Mouse (Mus musculus): ENCODE data around the gene Nt5c1b. TPM values are rescaled to one million over a fixed set of nuclear protein-coding genes. Genes with fewer than 3 reads are reported as not detected.

The Nt5c1b gene
- polyA plus RNA-seq (2015; fragmentation: Nextera tagmentation; extraction: Ambion mirVana) = 0.23 TPM in 1 of 2 replicates, not detected in the other

DNA sequence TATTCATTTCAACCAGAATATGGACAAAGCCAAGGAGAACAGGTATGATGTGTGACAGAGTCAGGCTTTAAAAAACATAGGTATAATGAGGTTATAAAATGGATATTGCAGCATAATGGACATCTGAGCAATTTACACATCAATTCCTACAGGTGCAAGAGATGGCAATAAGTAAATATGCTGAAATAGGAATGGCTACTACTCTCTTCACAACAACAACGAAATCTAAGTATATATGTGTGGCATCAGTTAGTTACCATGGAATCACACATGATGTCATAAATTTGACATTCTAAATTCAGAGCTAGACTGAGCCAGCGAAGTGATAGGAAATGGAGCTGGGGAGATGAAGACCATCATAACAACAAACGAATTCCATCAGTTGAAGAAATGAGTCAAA is at the start of gene Nt5c1b:
Gene Nt5c1b, plus strand, starts transcription at position 301 of the 400 bp plus-strand sequence.
- Histone ChIP-seq H3K27ac (ENCODE audit: low read length) (no peak within 1 kb of the TSS), H3K27me3 (replicated peaks; ENCODE audit: insufficient read depth, low read length) (no peaks in the 10 kb centered on the region), H3K4me2 (replicated peaks; ENCODE audit: low read depth, low read length) (no peak within 1 kb of the TSS), H3K36me3 (ENCODE audit: insufficient read depth, low read length) (no peaks in the 10 kb centered on the region), H3K9me3 (ENCODE audit: low read length) (no peaks in the 10 kb centered on the region), H3K9ac (replicated peaks; ENCODE audit: low read depth) (no peak within 1 kb of the TSS), H3K4me3 (ENCODE audit: low read depth, low read length) (no peak within 1 kb of the TSS), H3K4me1 (ENCODE audit: insufficient read depth, low read depth, low read length) (no peaks in the 10 kb centered on the region)
- 67% methylated on average over 3 of the region's 3 CpGs for WGBS
- ATAC-seq (no peak), DNase-seq (ENCODE audit: low spot score) (no peak)
- no peak for TF ChIP-seq CTCF (IDR thresholded peaks at IDR 0.05)
- no peak for TF ChIP-seq EP300 (IDR thresholded peaks at IDR 0.05)

DNA sequence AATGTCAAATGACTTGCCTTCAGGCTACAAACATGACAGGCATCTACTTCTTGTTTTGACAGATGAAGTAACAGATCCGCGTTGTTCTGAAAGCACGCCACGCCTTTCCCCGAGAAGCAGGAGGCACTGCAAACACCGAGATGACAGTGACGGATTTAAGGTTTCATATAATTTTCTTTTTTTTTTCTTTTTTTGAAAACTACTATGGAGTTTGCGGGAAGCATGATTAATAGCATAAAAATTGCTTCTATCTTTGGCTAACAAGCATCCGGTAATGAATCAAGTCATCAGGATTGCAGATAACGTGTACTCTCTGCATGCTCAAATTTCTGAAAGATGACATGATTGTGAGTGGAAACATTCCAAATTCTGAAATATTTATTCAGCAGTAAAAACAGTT is 42.1 kb upstream of the Nt5c1b start:
- Histone ChIP-seq H3K4me3 (ENCODE audit: low read depth, low read length) (no peak overlapping the region), H3K4me1 (ENCODE audit: insufficient read depth, low read depth, low read length) (no peaks in the 10 kb centered on the region), H3K27ac (ENCODE audit: low read length) (no peak overlapping the region), H3K27me3 (replicated peaks; ENCODE audit: insufficient read depth, low read length) (no peaks in the 10 kb centered on the region), H3K9me3 (ENCODE audit: low read length) (no peaks in the 10 kb centered on the region), H3K36me3 (ENCODE audit: insufficient read depth, low read length) (no peaks in the 10 kb centered on the region), H3K9ac (replicated peaks; ENCODE audit: low read depth) (no peak overlapping the region), H3K4me2 (replicated peaks; ENCODE audit: low read depth, low read length) (no peak overlapping the region)
- no peak for DNase-seq (ENCODE audit: low spot score)
- WGBS = 42% methylated on average over 10 of the region's 10 CpGs
- no peak for TF ChIP-seq EP300 (IDR thresholded peaks at IDR 0.05)
- TF ChIP-seq CTCF (IDR thresholded peaks at IDR 0.05) = no peak
- no peak for ATAC-seq

DNA sequence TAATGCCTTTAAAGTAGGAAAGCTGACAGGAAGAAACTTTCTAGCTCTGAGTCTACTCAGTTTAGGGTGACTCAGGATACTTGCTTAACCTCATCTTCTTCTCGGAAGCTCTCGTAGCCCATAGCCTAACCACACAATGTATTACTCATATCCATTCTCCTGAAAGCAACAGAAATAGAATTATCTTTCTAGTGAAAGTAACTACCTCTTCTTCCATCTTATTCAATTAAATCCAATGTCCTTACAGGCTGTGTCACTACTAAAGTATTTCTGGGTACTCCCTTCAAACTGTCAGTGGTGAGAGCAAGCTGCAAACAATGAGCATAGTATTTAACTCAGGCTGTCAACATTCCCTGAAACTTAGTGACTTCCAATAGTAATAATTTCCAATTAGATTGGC is 40.3 kb upstream of the Nt5c1b start:
- ATAC-seq (no peak), DNase-seq (ENCODE audit: low spot score) (no peak)
- no peaks in the 10 kb centered on the region for H3K36me3 ChIP-seq (ENCODE audit: insufficient read depth, low read length)
- H3K27me3 ChIP-seq (replicated peaks; ENCODE audit: insufficient read depth, low read length) = no peaks in the 10 kb centered on the region
- no peaks in the 10 kb centered on the region for H3K4me1 ChIP-seq (ENCODE audit: insufficient read depth, low read depth, low read length)
- no peak overlapping the region for H3K4me3 ChIP-seq (ENCODE audit: low read depth, low read length)
- H3K27ac ChIP-seq (ENCODE audit: low read length) = no peak overlapping the region
- no peaks in the 10 kb centered on the region for H3K9me3 ChIP-seq (ENCODE audit: low read length)
- TF ChIP-seq EP300 (IDR thresholded peaks at IDR 0.05) = no peak
- TF ChIP-seq CTCF (IDR thresholded peaks at IDR 0.05) = no peak
- no peak overlapping the region for H3K4me2 ChIP-seq (replicated peaks; ENCODE audit: low read depth, low read length)
- no peak overlapping the region for H3K9ac ChIP-seq (replicated peaks; ENCODE audit: low read depth)
- WGBS = 94% methylated on average over 2 of the region's 2 CpGs

DNA sequence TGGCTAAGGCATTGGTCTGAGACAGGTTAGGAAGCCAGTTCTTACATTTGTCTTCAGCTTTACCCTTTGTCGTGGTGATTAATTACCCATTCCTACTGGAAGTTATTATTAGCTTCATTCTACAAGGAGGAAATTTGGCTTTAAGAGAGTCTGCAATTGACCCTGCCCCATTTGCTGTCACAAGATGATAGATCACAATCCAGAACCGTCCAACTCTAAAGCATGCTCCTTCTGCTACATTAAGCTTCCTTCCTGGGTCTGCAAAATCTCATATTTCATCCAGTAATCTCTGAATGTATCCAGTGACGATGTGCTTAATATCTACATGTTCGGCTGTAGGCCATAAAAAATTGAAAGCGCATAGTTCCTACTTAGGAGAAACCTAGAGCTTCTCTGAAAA is 29.2 kb upstream of the Nt5c1b start:
- Histone ChIP-seq H3K9me3 (ENCODE audit: low read length) (no peaks in the 10 kb centered on the region), H3K27ac (ENCODE audit: low read length) (no peak overlapping the region), H3K9ac (replicated peaks; ENCODE audit: low read depth) (no peak overlapping the region), H3K27me3 (replicated peaks; ENCODE audit: insufficient read depth, low read length) (no peaks in the 10 kb centered on the region), H3K4me2 (replicated peaks; ENCODE audit: low read depth, low read length) (no peak overlapping the region), H3K36me3 (ENCODE audit: insufficient read depth, low read length) (no peaks in the 10 kb centered on the region), H3K4me1 (ENCODE audit: insufficient read depth, low read depth, low read length) (no peaks in the 10 kb centered on the region), H3K4me3 (ENCODE audit: low read depth, low read length) (no peak overlapping the region)
- DNase-seq (ENCODE audit: low spot score) (no peak), ATAC-seq (no peak)
- TF ChIP-seq CTCF (IDR thresholded peaks at IDR 0.05) (no peak), EP300 (IDR thresholded peaks at IDR 0.05) (no peak)
- 47% methylated on average over 5 of the region's 5 CpGs for WGBS

DNA sequence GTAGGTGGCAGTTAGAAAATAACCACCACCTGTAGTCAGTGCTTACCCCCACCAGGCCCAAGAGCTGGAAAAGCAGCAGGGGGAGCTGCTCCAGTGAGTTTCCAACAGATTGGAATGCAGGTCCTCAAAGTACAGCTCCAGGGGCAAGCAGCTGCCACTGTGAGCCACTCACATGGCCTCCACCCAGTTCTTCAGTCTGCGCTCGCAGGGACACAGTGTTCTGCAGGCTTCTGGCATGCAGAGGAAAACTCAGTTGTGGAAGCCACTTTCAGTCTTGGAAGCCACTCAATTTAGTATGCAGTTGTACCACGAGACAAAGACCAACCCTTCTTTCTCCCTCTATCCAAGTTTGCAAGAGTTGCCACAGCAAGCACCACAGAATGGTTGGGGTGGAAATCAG is 19.1 kb upstream of the Nt5c1b start:
- peak; percentile 60 for DNase-seq (ENCODE audit: low spot score)
- no peaks in the 10 kb centered on the region for H3K9me3 ChIP-seq (ENCODE audit: low read length)
- H3K27ac ChIP-seq (ENCODE audit: low read length) = no peak overlapping the region
- no peaks in the 10 kb centered on the region for H3K27me3 ChIP-seq (replicated peaks; ENCODE audit: insufficient read depth, low read length)
- H3K4me1 ChIP-seq (ENCODE audit: insufficient read depth, low read depth, low read length) = no peaks in the 10 kb centered on the region
- no peak overlapping the region for H3K4me3 ChIP-seq (ENCODE audit: low read depth, low read length)
- no peak overlapping the region for H3K4me2 ChIP-seq (replicated peaks; ENCODE audit: low read depth, low read length)
- no peaks in the 10 kb centered on the region for H3K36me3 ChIP-seq (ENCODE audit: insufficient read depth, low read length)
- peak; percentile 91 for TF ChIP-seq EP300 (IDR thresholded peaks at IDR 0.05)
- peak; percentile 55 for TF ChIP-seq CTCF (IDR thresholded peaks at IDR 0.05)
- peak; percentile 97 for ATAC-seq
- H3K9ac ChIP-seq (replicated peaks; ENCODE audit: low read depth) = no peak overlapping the region
- 42% methylated on average over 3 of the region's 3 CpGs for WGBS

DNA sequence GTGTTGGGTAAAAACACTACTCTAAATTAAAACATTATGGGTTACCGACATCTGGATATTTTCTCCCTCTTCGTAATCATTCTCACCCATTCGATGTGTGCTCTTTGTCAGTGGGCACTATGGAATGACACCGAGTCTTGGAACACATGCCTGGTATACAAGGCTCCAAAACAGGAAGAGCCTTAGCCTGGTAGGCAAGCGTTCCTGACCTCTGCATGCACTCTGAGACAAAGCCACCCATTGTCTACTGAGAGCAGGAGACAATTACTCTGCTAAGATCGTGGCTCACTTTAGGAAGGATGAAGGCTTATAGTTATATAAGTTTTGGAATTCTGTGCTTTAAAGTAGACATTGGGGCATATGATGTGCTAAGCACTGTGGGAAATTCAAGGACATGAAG is 12.0 kb upstream of the Nt5c1b start:
- no peaks in the 10 kb centered on the region for H3K9me3 ChIP-seq (ENCODE audit: low read length)
- WGBS = 46% methylated on average over 6 of the region's 6 CpGs
- H3K9ac ChIP-seq (replicated peaks; ENCODE audit: low read depth) = no peak overlapping the region
- TF ChIP-seq CTCF (IDR thresholded peaks at IDR 0.05) = no peak
- TF ChIP-seq EP300 (IDR thresholded peaks at IDR 0.05) = no peak
- ATAC-seq = no peak
- no peak for DNase-seq (ENCODE audit: low spot score)
- H3K4me2 ChIP-seq (replicated peaks; ENCODE audit: low read depth, low read length) = no peak overlapping the region
- H3K36me3 ChIP-seq (ENCODE audit: insufficient read depth, low read length) = no peaks in the 10 kb centered on the region
- no peaks in the 10 kb centered on the region for H3K4me1 ChIP-seq (ENCODE audit: insufficient read depth, low read depth, low read length)
- no peak overlapping the region for H3K27ac ChIP-seq (ENCODE audit: low read length)
- H3K4me3 ChIP-seq (ENCODE audit: low read depth, low read length) = no peak overlapping the region
- H3K27me3 ChIP-seq (replicated peaks; ENCODE audit: insufficient read depth, low read length) = no peaks in the 10 kb centered on the region
